Mouse (Mus musculus) hindbrain, embryonic 11.5 days (tissue): ENCODE measurements at regions not wholly inside any gene's neighbourhood (a gene's known extent, or its start where the extent isn't known, plus 50 kb on each side); places are given as distances from the start of the nearest gene placed in this dataset.

Experiments
- ATAC-seq: fragments of 200-750 bp; cut with Nextera tagmentation; 2 replicates; pipeline ENCODE4 v1.8.0; 2017; ENCODE audit warnings: mild to moderate bottlenecking, moderate TSS enrichment, moderate library complexity; ENCODE audit not compliant: low FRiP score
- DNase-seq: peaks from one replicate; pipeline ENCODE4 v3.0.0-alpha.2; 2015; ENCODE audit warnings: low spot score
- H3K27ac ChIP-seq: fragments of 300-500 bp; sonication (generic); 2 replicates; pipeline ENCODE4 v1.5.1; 2014; ENCODE audit warnings: mild to moderate bottlenecking, low read depth, low read length
- H3K27me3 ChIP-seq: fragments of 300-500 bp; sonication (generic); 2 replicates; pipeline ENCODE4 v1.6.1; 2014; ENCODE audit warnings: mild to moderate bottlenecking, low read length, moderate library complexity, mixed read lengths; ENCODE audit not compliant: control insufficient read depth, insufficient read depth
- H3K36me3 ChIP-seq: fragments of 300-500 bp; sonication (generic); 2 replicates; pipeline ENCODE4 v1.6.1; 2014; ENCODE audit warnings: mild to moderate bottlenecking, low read length, moderate library complexity, mixed read lengths; ENCODE audit not compliant: control insufficient read depth, insufficient read depth
- H3K4me1 ChIP-seq: fragments of 300-500 bp; sonication (generic); replicated peaks from 2 replicates; pipeline ENCODE4 v1.6.1; 2014; ENCODE audit warnings: low read length, mixed read lengths; ENCODE audit not compliant: control insufficient read depth, insufficient read depth
- H3K4me2 ChIP-seq: fragments of 300-500 bp; sonication (generic); replicated peaks from 2 replicates; pipeline ENCODE4 v1.6.1; 2014; ENCODE audit warnings: mild to moderate bottlenecking, low read depth, low read length
- H3K4me3 ChIP-seq: fragments of 300-500 bp; sonication (generic); 2 replicates; pipeline ENCODE4 v1.5.1; 2014; ENCODE audit warnings: low read depth, low read length
- H3K9ac ChIP-seq: fragments of 300-500 bp; sonication (generic); 2 replicates; pipeline ENCODE4 v1.6.1; 2014; ENCODE audit warnings: low read depth, low read length
- H3K9me3 ChIP-seq: fragments of 300-500 bp; sonication (generic); 2 replicates; pipeline ENCODE4 v1.6.1; 2016; ENCODE audit warnings: low read length; ENCODE audit not compliant: control insufficient read depth
- WGBS: fragments of 180-500 bp; shearing (Covaris S2); extraction: QIAGEN DNeasy Blood & Tissue Kit; methylation state at CpG from one replicate; pipeline ENCODE4 v1.1.7; 2014; 5-methylcytosine and 5-hydroxymethylcytosine counted together

- no peaks in the 10 kb centered on the region for H3K9me3 ChIP-seq
- 97% methylated on average over 1 of the region's 1 CpGs for WGBS
- DNase-seq: no peak
- no peak overlapping the region for H3K4me3 ChIP-seq
- ATAC-seq: no peak
- H3K4me2 ChIP-seq: no peak overlapping the region
- no peak overlapping the region for H3K9ac ChIP-seq
- H3K36me3 ChIP-seq: no peaks in the 10 kb centered on the region
- no peaks in the 10 kb centered on the region for H3K27me3 ChIP-seq
- no peaks in the 10 kb centered on the region for H3K4me1 ChIP-seq
- no peak overlapping the region for H3K27ac ChIP-seq
Observed at GRCm38 (mm10) chr5:133198546-133198945, 655.4 kb upstream of the Auts2 start.

GRCm38 (mm10) chr5:133189798-133190571 lies 646.8 kb upstream of the Auts2 start:
- Histone ChIP-seq H3K36me3 (no peaks in the 10 kb centered on the region), H3K4me1 (no peaks in the 10 kb centered on the region), H3K4me2 (no peak overlapping the region), H3K9ac (no peak overlapping the region), H3K4me3 (no peak overlapping the region), H3K27me3 (no peaks in the 10 kb centered on the region), H3K27ac (no peak overlapping the region), H3K9me3 (no peaks in the 10 kb centered on the region)
- DNase-seq: no peak
- ATAC-seq: no peak
- WGBS: 90% methylated on average over 8 of the region's 8 CpGs

GRCm38 (mm10) chr5:133175636-133176035 lies 632.5 kb upstream of the Auts2 start:
- WGBS: 89% methylated on average over 6 of the region's 6 CpGs
- Histone ChIP-seq H3K4me2 (no peak overlapping the region), H3K9me3 (no peaks in the 10 kb centered on the region), H3K36me3 (no peaks in the 10 kb centered on the region), H3K4me1 (no peaks in the 10 kb centered on the region), H3K27ac (no peak overlapping the region), H3K27me3 (no peaks in the 10 kb centered on the region), H3K4me3 (no peak overlapping the region), H3K9ac (no peak overlapping the region)
- no peak for ATAC-seq
- DNase-seq: no peak

GRCm38 (mm10) chr5:133173155-133173723 lies 630.1 kb upstream of the Auts2 start:
- Histone ChIP-seq H3K4me1 (no peaks in the 10 kb centered on the region), H3K27ac (no peak overlapping the region), H3K9ac (no peak overlapping the region), H3K36me3 (no peaks in the 10 kb centered on the region), H3K4me3 (no peak overlapping the region), H3K27me3 (no peaks in the 10 kb centered on the region), H3K4me2 (no peak overlapping the region), H3K9me3 (no peaks in the 10 kb centered on the region)
- DNase-seq (peak; percentile 18), ATAC-seq (no peak)
- 53% methylated on average over 6 of the region's 6 CpGs for whole genome bisulfite sequencing

- Histone ChIP-seq H3K4me2 (no peak overlapping the region), H3K36me3 (no peaks in the 10 kb centered on the region), H3K27ac (no peak overlapping the region), H3K4me1 (no peaks in the 10 kb centered on the region), H3K9me3 (no peaks in the 10 kb centered on the region), H3K27me3 (no peaks in the 10 kb centered on the region), H3K9ac (no peak overlapping the region), H3K4me3 (no peak overlapping the region)
- no peak for DNase-seq
- no peak for ATAC-seq
- 84% methylated on average over 4 of the region's 4 CpGs for WGBS
Observed at GRCm38 (mm10) chr5:133172686-133173085, 629.5 kb upstream of the Auts2 start.

GRCm38 (mm10) chr5:133171266-133171665 lies 628.1 kb upstream of the Auts2 start:
- H3K27ac ChIP-seq: no peak overlapping the region
- no peaks in the 10 kb centered on the region for H3K27me3 ChIP-seq
- no peak overlapping the region for H3K4me2 ChIP-seq
- H3K9me3 ChIP-seq: no peaks in the 10 kb centered on the region
- no peaks in the 10 kb centered on the region for H3K36me3 ChIP-seq
- no peak overlapping the region for H3K4me3 ChIP-seq
- no peak overlapping the region for H3K9ac ChIP-seq
- DNase-seq (no peak), ATAC-seq (no peak)
- H3K4me1 ChIP-seq: no peaks in the 10 kb centered on the region
- 74% methylated on average over 1 of the region's 1 CpGs for WGBS

GRCm38 (mm10) chr5:133167576-133167975 lies 624.4 kb upstream of the Auts2 start:
- Histone ChIP-seq H3K4me2 (no peak overlapping the region), H3K4me3 (no peak overlapping the region), H3K27me3 (no peaks in the 10 kb centered on the region), H3K36me3 (no peaks in the 10 kb centered on the region), H3K9me3 (no peaks in the 10 kb centered on the region), H3K4me1 (no peaks in the 10 kb centered on the region), H3K9ac (no peak overlapping the region), H3K27ac (no peak overlapping the region)
- ATAC-seq (no peak), DNase-seq (peak; percentile 11)
- 35% methylated on average over 2 of the region's 2 CpGs for WGBS

- Histone ChIP-seq H3K4me3 (no peak overlapping the region), H3K9me3 (no peaks in the 10 kb centered on the region), H3K4me2 (no peak overlapping the region), H3K4me1 (no peaks in the 10 kb centered on the region), H3K27ac (no peak overlapping the region), H3K36me3 (no peaks in the 10 kb centered on the region), H3K9ac (no peak overlapping the region), H3K27me3 (no peaks in the 10 kb centered on the region)
- 46% methylated on average over 5 of the region's 5 CpGs for WGBS
- DNase-seq (no peak), ATAC-seq (no peak)
Observed at GRCm38 (mm10) chr5:133167001-133167461, 623.9 kb upstream of the Auts2 start.
